Mouse (Mus musculus) intestine, embryonic 16.5 days (tissue): ENCODE data around the gene S1pr5. TPM values are rescaled to one million over a fixed set of nuclear protein-coding genes. Genes with fewer than 3 reads are reported as not detected.
"Not testable (repeated sequence)": the region's sequence is repeated elsewhere in the genome, so short reads cannot be mapped to it uniquely, and the experiment has no call there.

Experiments
- ATAC-seq: fragments of 200-750 bp; cut with Nextera tagmentation; 2 replicates; pipeline ENCODE4 v1.8.0; 2017; ENCODE audit warnings: moderate TSS enrichment, moderate library complexity
- H3K27ac ChIP-seq: fragments of 300-500 bp; sonication (generic); 2 replicates; pipeline ENCODE4 v1.5.1; 2014; ENCODE audit warnings: mild to moderate bottlenecking, low read length
- H3K27me3 ChIP-seq: fragments of 300-500 bp; sonication (generic); replicated peaks from 2 replicates; pipeline ENCODE4 v1.6.1; 2014; ENCODE audit warnings: low read length, control low read depth, mixed read lengths; ENCODE audit not compliant: control insufficient read depth, insufficient read depth
- H3K36me3 ChIP-seq: fragments of 300-500 bp; sonication (generic); 2 replicates; pipeline ENCODE4 v1.6.1; 2014; ENCODE audit warnings: low read length, control low read depth; ENCODE audit not compliant: control insufficient read depth, insufficient read depth
- H3K4me1 ChIP-seq: fragments of 300-500 bp; sonication (generic); 2 replicates; pipeline ENCODE4 v1.6.1; 2014; ENCODE audit warnings: low read length, control low read depth, mixed read lengths; ENCODE audit not compliant: control insufficient read depth, insufficient read depth
- H3K4me2 ChIP-seq: fragments of 300-500 bp; sonication (generic); 2 replicates; pipeline ENCODE4 v1.6.1; 2014; ENCODE audit warnings: low read depth, low read length, control low read depth
- H3K4me3 ChIP-seq: fragments of 300-500 bp; sonication (generic); 2 replicates; pipeline ENCODE4 v1.5.1; 2014; ENCODE audit warnings: mild to moderate bottlenecking, low read length
- H3K9ac ChIP-seq: fragments of 300-500 bp; sonication (generic); 2 replicates; pipeline ENCODE4 v1.6.1; 2014; ENCODE audit warnings: low read depth, low read length
- H3K9me3 ChIP-seq: fragments of 300-500 bp; sonication (generic); 2 replicates; pipeline ENCODE4 v1.6.1; 2016; ENCODE audit warnings: low read length, control low read depth; ENCODE audit not compliant: control insufficient read depth
- WGBS: fragments of 180-500 bp; shearing (Covaris S2); extraction: QIAGEN DNeasy Blood & Tissue Kit; methylation state at CpG from one replicate; pipeline ENCODE4 v1.1.7; 2014; 5-methylcytosine and 5-hydroxymethylcytosine counted together
- polyA plus RNA-seq: library from polyadenylated mRNA; unstranded; fragments of >200 nt; fragmentation: Nextera tagmentation; extraction: Ambion mirVana; gene quantifications from 2 replicates; pipeline ENCODE4 v1.2.1, GENCODE M21; 2015

The S1pr5 gene
- polyA plus RNA-seq, result 0.06 TPM in 1 of 2 replicates, not detected in the other

- Histone ChIP-seq H3K9me3 (no peaks in the 10 kb centered on the region), H3K4me3 (peak within 1 kb of the TSS; percentile 37), H3K4me1 (peaks cover 26% of the 10 kb centered on the region), H3K9ac (peak within 1 kb of the TSS; percentile 18; the same call in 1 of the 2 replicates), H3K27ac (no peak within 1 kb of the TSS), H3K36me3 (no peaks in the 10 kb centered on the region), H3K27me3 (peaks cover 67% of the 10 kb centered on the region), H3K4me2 (peak within 1 kb of the TSS; percentile 53)
- WGBS, result 1% methylated on average over 30 of the region's 30 CpGs
- 0 out of 2 replicates have a peak, but pooled peaks have one; percentile 9 for ATAC-seq
Observed at GRCm38 (mm10) chr9:21248326-21248725, at the start of gene S1pr5. Gene S1pr5 (minus strand): TSS chr9:21248443.

DNA sequence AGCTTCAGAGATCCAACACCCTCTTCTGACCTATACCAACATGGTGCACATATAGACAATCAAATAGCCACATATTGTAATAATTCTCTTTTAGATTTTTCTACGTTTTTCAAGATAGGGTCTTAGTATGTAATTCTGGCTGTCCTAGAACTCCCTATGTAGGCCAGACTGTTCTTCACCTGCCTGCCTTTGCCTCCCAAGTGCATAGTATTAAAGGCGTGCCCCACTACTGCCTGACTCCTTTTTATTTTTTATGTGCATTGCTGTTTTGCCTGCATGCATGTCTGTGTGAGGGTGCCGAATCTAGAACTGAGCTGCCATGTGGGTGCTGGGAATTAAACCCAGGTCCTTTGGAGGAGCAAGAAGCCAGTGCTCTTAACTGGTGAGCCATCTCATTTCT, 44.0 kb upstream of the S1pr5 start:
- no peak overlapping the region for H3K4me2 ChIP-seq
- no peak for ATAC-seq
- 87% methylated on average over 3 of the region's 3 CpGs for WGBS
- H3K27me3 ChIP-seq, result no peaks in the 10 kb centered on the region
- H3K36me3 ChIP-seq, result no peaks in the 10 kb centered on the region
- no peak overlapping the region for H3K27ac ChIP-seq
- H3K9ac ChIP-seq, result no peak overlapping the region
- H3K4me1 ChIP-seq, result peaks cover 18% of the 10 kb centered on the region
- H3K9me3 ChIP-seq, result no peaks in the 10 kb centered on the region
- H3K4me3 ChIP-seq, result no peak overlapping the region

GRCm38 (mm10) chr9:21291868-21292267, 43.6 kb upstream of the S1pr5 start:
- Histone ChIP-seq H3K27ac (peak overlapping the region; percentile 86), H3K4me3 (peak overlapping the region; percentile 49), H3K9ac (peak overlapping the region; percentile 67), H3K4me2 (peak overlapping the region; percentile 69), H3K4me1 (peaks cover 21% of the 10 kb centered on the region)
- not testable (repeated sequence) for H3K9me3 ChIP-seq, H3K36me3 ChIP-seq, ATAC-seq, H3K27me3 ChIP-seq
- 15% methylated on average over 7 of the region's 7 CpGs for WGBS

DNA sequence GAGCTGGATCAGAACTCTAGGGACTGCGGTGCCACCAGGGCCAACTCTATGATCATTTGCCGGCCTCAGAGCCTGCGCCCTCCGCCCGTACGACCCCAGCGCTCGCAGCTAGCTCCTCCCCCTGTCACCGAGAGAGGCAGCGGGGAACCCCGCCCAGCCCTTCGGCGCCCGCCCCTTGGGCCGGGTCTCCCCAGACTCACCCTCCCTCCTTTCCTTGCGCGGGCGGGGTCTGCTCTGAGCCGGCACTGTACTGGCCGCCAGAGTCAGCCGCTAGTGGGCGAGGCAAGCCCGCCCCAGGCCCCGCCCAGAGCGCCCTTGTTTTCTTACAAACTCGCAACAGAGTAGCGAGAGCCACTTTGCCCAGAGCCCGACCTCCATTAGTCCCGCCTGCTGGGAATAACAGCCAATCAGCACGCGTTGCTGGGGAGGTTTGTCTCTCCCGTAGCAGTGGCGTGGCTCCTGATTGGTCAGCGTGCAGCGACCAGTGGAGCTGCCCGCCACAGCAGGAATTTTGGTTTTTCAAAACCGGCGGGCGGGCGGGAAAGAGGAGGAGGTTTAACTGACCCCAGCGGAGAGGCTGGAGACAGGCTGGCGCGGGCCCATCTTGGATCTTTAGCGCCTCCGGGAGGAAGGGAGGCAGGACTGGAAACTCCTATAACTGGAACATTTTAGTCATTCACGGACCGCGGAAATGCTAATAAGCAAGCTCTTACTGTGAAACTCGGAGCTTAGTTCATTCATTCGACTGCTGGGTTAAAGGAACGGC, 43.0 kb upstream of the S1pr5 start, which contains the start of gene Cdkn2d:
TSS of gene Cdkn2d (minus strand) at position 386 of the 766 bp plus-strand sequence.
- no peaks in the 10 kb centered on the region for H3K9me3 ChIP-seq
- H3K36me3 ChIP-seq, result no peaks in the 10 kb centered on the region
- H3K9ac ChIP-seq, result peak within 1 kb of the TSS; percentile 89
- no peaks in the 10 kb centered on the region for H3K27me3 ChIP-seq
- H3K4me1 ChIP-seq, result peaks cover 27% of the 10 kb centered on the region
- peak within 1 kb of the TSS; percentile 86 for H3K27ac ChIP-seq
- WGBS, result under 1% methylated on average over 51 of the region's 51 CpGs
- peak; percentile 94 for ATAC-seq
- peak within 1 kb of the TSS; percentile 81 for H3K4me3 ChIP-seq
- peak within 1 kb of the TSS; percentile 76 for H3K4me2 ChIP-seq

DNA sequence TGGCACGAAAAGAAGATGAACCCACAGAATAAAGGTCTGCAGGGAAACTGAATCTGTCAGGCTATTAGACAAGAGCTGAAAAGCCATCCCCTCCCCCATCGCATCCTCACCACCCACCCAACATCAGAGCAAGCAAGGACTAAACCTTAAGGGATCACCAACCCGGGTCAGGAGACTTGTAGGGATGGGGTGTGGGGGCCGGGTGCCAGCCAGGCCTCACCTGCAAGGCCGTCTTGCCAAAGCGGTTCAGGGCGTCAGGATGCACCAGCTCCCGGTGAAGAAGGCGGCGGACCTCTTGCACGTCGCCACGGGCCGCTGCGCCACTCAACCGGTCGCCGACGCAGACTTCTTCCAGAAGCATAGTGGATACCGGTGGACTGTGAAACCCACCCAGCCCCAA, 42.3 kb upstream of the S1pr5 start:
- Histone ChIP-seq H3K4me2 (peak overlapping the region; percentile 76), H3K27ac (peak overlapping the region; percentile 83), H3K4me1 (peaks cover 27% of the 10 kb centered on the region), H3K4me3 (peak overlapping the region; percentile 81), H3K9me3 (no peaks in the 10 kb centered on the region), H3K36me3 (no peaks in the 10 kb centered on the region), H3K9ac (peak overlapping the region; percentile 89), H3K27me3 (no peaks in the 10 kb centered on the region)
- WGBS, result under 1% methylated on average over 20 of the region's 20 CpGs
- no peak for ATAC-seq

- no peak overlapping the region for H3K27ac ChIP-seq
- peak overlapping the region; percentile 76; the same call in 1 of the 2 replicates for H3K4me2 ChIP-seq
- H3K9me3 ChIP-seq, result no peaks in the 10 kb centered on the region
- no peak for ATAC-seq
- H3K9ac ChIP-seq, result no peak overlapping the region
- H3K27me3 ChIP-seq, result no peaks in the 10 kb centered on the region
- peaks cover 28% of the 10 kb centered on the region for H3K4me1 ChIP-seq
- 78% methylated on average over 2 of the region's 2 CpGs for WGBS
- H3K4me3 ChIP-seq, result peak overlapping the region; percentile 81; the same call in 1 of the 2 replicates
- H3K36me3 ChIP-seq, result no peaks in the 10 kb centered on the region
Observed at GRCm38 (mm10) chr9:21289337-21289671, 41.1 kb upstream of the S1pr5 start.

- Histone ChIP-seq H3K4me1 (peaks cover 30% of the 10 kb centered on the region), H3K36me3 (0 out of 2 replicates have a peak, but pooled peaks cover under 1% of the 10 kb centered on the region), H3K4me2 (peak overlapping the region; percentile 61), H3K4me3 (peak overlapping the region; percentile 86), H3K27ac (peak overlapping the region; percentile 60), H3K9me3 (no peaks in the 10 kb centered on the region), H3K27me3 (no peaks in the 10 kb centered on the region), H3K9ac (peak overlapping the region; percentile 51)
- ATAC-seq, result no peak
- whole genome bisulfite sequencing, result 70% methylated on average over 13 of the region's 13 CpGs
Observed at GRCm38 (mm10) chr9:21288404-21289336, 40.4 kb upstream of the S1pr5 start.

DNA sequence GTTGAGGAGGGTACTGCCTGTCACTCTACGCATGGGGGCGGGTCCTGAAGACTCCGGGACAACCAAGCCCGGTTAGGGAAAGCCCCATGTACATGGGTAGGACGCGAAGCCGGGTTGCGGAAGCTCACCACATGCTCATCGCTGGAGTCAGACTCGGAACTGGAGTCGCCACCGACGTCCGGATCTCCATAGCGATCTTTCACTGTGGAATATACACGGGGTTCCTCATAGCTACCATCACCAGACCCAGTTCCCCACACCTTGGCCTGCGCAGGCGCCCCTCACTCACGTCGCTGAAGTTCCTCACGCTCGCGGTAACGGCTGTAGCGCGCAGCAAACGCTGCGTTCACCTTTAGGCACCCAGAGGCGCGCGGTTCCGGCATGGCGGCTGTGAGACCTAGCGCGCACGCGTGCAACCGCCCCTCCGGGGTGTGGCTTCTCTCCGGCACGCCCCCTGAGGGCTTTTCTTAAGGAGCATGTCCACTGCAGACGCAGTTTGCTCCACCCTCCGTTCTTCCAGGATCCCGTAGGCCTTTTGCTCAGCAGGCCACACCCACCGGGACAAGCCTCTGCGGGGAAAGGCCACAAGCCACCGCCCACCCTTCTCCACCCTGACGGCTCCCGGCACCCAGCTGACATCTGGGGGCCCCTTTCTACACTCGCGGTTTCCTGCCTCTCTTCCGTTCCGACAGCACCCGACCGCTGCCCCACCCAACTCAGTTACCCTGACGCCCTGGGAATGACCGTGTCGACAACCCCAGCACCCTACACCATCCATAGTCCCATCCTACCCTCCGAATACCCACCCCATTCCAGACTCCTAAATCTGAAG, 39.5 kb upstream of the S1pr5 start, which contains the start of gene Kri1:
TSS of gene Kri1 (minus strand) at position 399 of the 832 bp plus-strand sequence.
- under 1% methylated on average over 59 of the region's 59 CpGs for WGBS
- Histone ChIP-seq H3K36me3 (0 out of 2 replicates have a peak, but pooled peaks cover 3% of the 10 kb centered on the region), H3K27me3 (no peaks in the 10 kb centered on the region), H3K4me3 (peak within 1 kb of the TSS; percentile 86), H3K4me1 (peaks cover 30% of the 10 kb centered on the region), H3K9me3 (no peaks in the 10 kb centered on the region), H3K27ac (peak within 1 kb of the TSS; percentile 81), H3K9ac (peak within 1 kb of the TSS; percentile 84), H3K4me2 (peak within 1 kb of the TSS; percentile 75)
- ATAC-seq, result peak; percentile 79
